Mouse (Mus musculus): ENCODE results near the gene Aasdh.

- no peak for TF ChIP-seq CTCF (conservative IDR thresholded peaks at IDR 0.05; ENCODE audit: insufficient read depth, insufficient read length, low read depth, low read length)
- TF ChIP-seq POLR2A (IDR thresholded peaks at IDR 0.05; ENCODE audit: low read depth, low read length): no peak
These were observed 48.0 kb downstream of the Aasdh start for GRCm38 (mm10) chr5:76857103-76858015.

All from kidney, adult 2 months (tissue).